Mouse (Mus musculus): Measurements from ENCODE around the gene Focad.

- no peak for TF ChIP-seq CTCF (IDR thresholded peaks at IDR 0.05; ENCODE audit: low read depth, low read length)
- no peak for TF ChIP-seq POLR2A (IDR thresholded peaks at IDR 0.05; ENCODE audit: insufficient read depth, low read length)
- TF ChIP-seq EP300 (IDR thresholded peaks at IDR 0.05; ENCODE audit: insufficient read depth, low read depth, low read length) = no peak
Measured at GRCm38 (mm10) chr4:88108585-88108984, 14.2 kb downstream of the Focad start.

Measured in ES-Bruce4 (cell line).